ENCODE assay signal across 8 mouse cellular contexts in the genomic region with DNA sequence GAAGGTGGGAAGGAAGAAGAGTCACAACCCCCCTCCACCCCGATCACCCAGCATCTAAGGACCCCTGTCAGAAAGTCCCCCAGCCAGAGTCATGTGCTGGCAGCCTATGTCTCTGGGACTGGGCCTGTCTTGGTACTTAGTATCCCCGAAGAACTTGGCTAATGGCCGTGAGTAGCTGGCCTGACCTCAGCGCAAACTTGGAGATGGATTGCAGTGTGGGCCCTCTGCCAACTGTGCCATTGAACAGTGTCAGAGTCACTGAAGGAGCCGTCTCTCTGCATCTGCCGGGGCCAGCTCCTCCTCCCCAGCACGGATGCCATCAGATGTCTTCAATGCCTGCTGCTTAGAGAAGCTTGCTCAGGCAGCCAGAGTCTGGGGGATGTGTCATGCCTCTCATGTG. TPM values are rescaled to one million over a fixed set of nuclear protein-coding genes. Genes with fewer than 3 reads are reported as not detected.
DNase-seq lines count a peak whose midpoint lies in the region; ATAC-seq lines count a peak whose summit lies in the region.

No protein-coding gene starts in this region.

- H3K36me3 ChIP-seq in heart, embryonic 11.5 days (ENCODE audit: control insufficient read depth, insufficient read depth, low read length) = no peaks in the 10 kb centered on the region
- H3K36me3 ChIP-seq in forebrain, embryonic 15.5 days = no peaks in the 10 kb centered on the region

- peak; percentile 49 to 52 for DNase-seq in heart, adult 18-20 months
- peak; percentile 69 to 70 for DNase-seq in adrenal gland, adult 18-20 months (ENCODE audit: low spot score in 2 of 2)
- DNase-seq in heart, postnatal 36 days = peak; percentile 32 to 45
- peak; percentile 74 to 76 for DNase-seq in left cerebral cortex, postnatal 10 days (ENCODE audit: extremely low spot score in 1 of 2, low spot score in 2 of 2)

- ATAC-seq in heart, embryonic 11.5 days (replicated peaks; ENCODE audit: insufficient number of reproducible peaks, low FRiP score, low TSS enrichment) = no peak
- peak; percentile 85 for ATAC-seq in forebrain, embryonic 15.5 days (replicated peaks)
- ATAC-seq in neutrophil, adult 5-6 weeks (ENCODE audit: extremely low read depth, insufficient number of reproducible peaks, low FRiP score, poor library complexity, severe bottlenecking) = peak; percentile 5; the same call in 1 of the 2 replicates
- ATAC-seq in megakaryocyte progenitor cell, adult 5-6 weeks (replicated peaks; ENCODE audit: poor library complexity) = no peak

- H3K4me1 ChIP-seq in heart, embryonic 11.5 days (ENCODE audit: control insufficient read depth, insufficient read depth, low read length) = no peaks in the 10 kb centered on the region
- H3K4me1 ChIP-seq in forebrain, embryonic 15.5 days = peaks cover 18% of the 10 kb centered on the region

- intact Hi-C loops in heart, postnatal 36 days (cut with DNase I) = no loop called here
- intact Hi-C loops in left cerebral cortex, postnatal 10 days (cut with DNase I) = no loop called here

- no peaks in the 10 kb centered on the region for H3K9me3 ChIP-seq in heart, embryonic 11.5 days (replicated peaks; ENCODE audit: control insufficient read depth, low read length)
- no peaks in the 10 kb centered on the region for H3K9me3 ChIP-seq in forebrain, embryonic 15.5 days

- no peaks in the 10 kb centered on the region for H3K27me3 ChIP-seq in heart, embryonic 11.5 days (ENCODE audit: control insufficient read depth, insufficient read depth, low read length)
- no peaks in the 10 kb centered on the region for H3K27me3 ChIP-seq in forebrain, embryonic 15.5 days

- no peak overlapping the region for H3K4me3 ChIP-seq in heart, embryonic 11.5 days (ENCODE audit: low read depth, low read length)
- H3K4me3 ChIP-seq in forebrain, embryonic 15.5 days = peak overlapping the region; percentile 24

- no peak overlapping the region for H3K9ac ChIP-seq in heart, embryonic 11.5 days (ENCODE audit: low read depth, low read length)
- 0 out of 2 replicates have a peak overlapping the region, but pooled peaks have one; percentile 21 for H3K9ac ChIP-seq in forebrain, embryonic 15.5 days (replicated peaks)

- 53% methylated on average over 7 of the region's 7 CpGs for WGBS in heart, embryonic 11.5 days (ENCODE audit: insufficient replicate concordance)
- 32% methylated on average over 7 of the region's 7 CpGs for WGBS in forebrain, embryonic 15.5 days

- H3K27ac ChIP-seq in heart, embryonic 11.5 days (ENCODE audit: low read depth, low read length) = no peak overlapping the region
- peak overlapping the region; percentile 60 for H3K27ac ChIP-seq in forebrain, embryonic 15.5 days (replicated peaks)

- no peak overlapping the region for H3K4me2 ChIP-seq in heart, embryonic 11.5 days
- peak overlapping the region; percentile 39 for H3K4me2 ChIP-seq in forebrain, embryonic 15.5 days (replicated peaks)

RNA-seq across cellular contexts. Expression of gene Ppm1l, which starts 26.4 kb away (rescaled TPM):
- 10 to 100 TPM; 29.2 TPM for total RNA-seq in heart, adult 18-20 months (2021)
- 5.6 and 8.8 TPM in 2 replicates for polyA plus RNA-seq in heart, embryonic 11.5 days (2014; fragmentation: Nextera tagmentation; extraction: Ambion mirVana)
- total RNA-seq in adrenal gland, adult 18-20 months (2021) = 10 to 100 TPM; 15.0 to 15.8 TPM
- 26.2 and 27.7 TPM in 2 replicates for polyA plus RNA-seq in forebrain, embryonic 15.5 days (2015; fragmentation: Nextera tagmentation; extraction: Ambion mirVana)
- 10 to 100 TPM; 23.4 to 26.3 TPM for total RNA-seq in heart, postnatal 36 days (2021)
- 10 to 100 TPM; 70.7 to 73.3 TPM for total RNA-seq in left cerebral cortex, postnatal 10 days (2021)
- total RNA-seq in neutrophil, adult 5-6 weeks (2017) = 4.9 and 6.1 TPM in 2 replicates
- 2.2 TPM in 2 replicates for total RNA-seq in megakaryocyte progenitor cell, adult 5-6 weeks (2015)
- total RNA-seq in megakaryocyte progenitor cell, adult 5-6 weeks (2017) = 1.5 and 2.0 TPM in 2 replicates

Comparison
In these comparisons a context has a peak if more than half of its experiments do, and no peak if none do; other contexts are left out.
1. ATAC-seq: peak in forebrain, embryonic 15.5 days (single experiment) and neutrophil, adult 5-6 weeks (single experiment); none in heart, embryonic 11.5 days (single experiment) and megakaryocyte progenitor cell, adult 5-6 weeks (single experiment).
2. Peak in every context shown above with its lines, with median percentiles within 50 percentile points of each other: DNase-seq.